ENCODE assay signal across 8 mouse cellular contexts in genomic region chr9:32591732-32592582, GRCm38 (mm10). TPM values are rescaled to one million over a fixed set of nuclear protein-coding genes. Genes with fewer than 3 reads are reported as not detected.
DNase-seq lines count a peak whose midpoint lies in the region; ATAC-seq and TF ChIP-seq lines count a peak whose summit lies in the region.

No protein-coding gene starts in this region.

- DNase-seq in Muller cell, postnatal 12 days (ENCODE audit: inconsistent ontology term), result peak; percentile 84
- peak; percentile 38 to 46 for DNase-seq in cerebellum, adult 2 months
- DNase-seq in forebrain, postnatal 0 days, result peak; percentile 89
- peak; percentile 75 for DNase-seq in heart, postnatal 4 days
- peak; percentile 24 to 78 for DNase-seq in layer of hippocampus, adult 18-20 months (ENCODE audit: low spot score in 2 of 2)
- DNase-seq in liver, postnatal 0 days, result peak; percentile 59
- DNase-seq in thymus, adult 18-20 months, result peak; percentile 63 to 77

- H3K9ac ChIP-seq in forebrain, postnatal 0 days, result no peak overlapping the region
- no peak overlapping the region for H3K9ac ChIP-seq in liver, postnatal 0 days (replicated peaks)
- no peak overlapping the region for H3K9ac ChIP-seq in neural tube, embryonic 13.5 days

- no peaks in the 10 kb centered on the region for H3K36me3 ChIP-seq in forebrain, postnatal 0 days (ENCODE audit: insufficient read depth)
- H3K36me3 ChIP-seq in liver, postnatal 0 days (replicated peaks; ENCODE audit: insufficient read depth, low read length), result no peaks in the 10 kb centered on the region
- H3K36me3 ChIP-seq in neural tube, embryonic 13.5 days, result no peaks in the 10 kb centered on the region

- no peak overlapping the region for H3K4me2 ChIP-seq in forebrain, postnatal 0 days (ENCODE audit: low read depth)
- no peak overlapping the region for H3K4me2 ChIP-seq in liver, postnatal 0 days (ENCODE audit: low read depth, low read length)
- peak overlapping the region; percentile 24 for H3K4me2 ChIP-seq in neural tube, embryonic 13.5 days

- no peak for TF ChIP-seq EP300 in liver, postnatal 0 days (IDR thresholded peaks at IDR 0.05; ENCODE audit: low read depth)

- peak; percentile 70 for TF ChIP-seq CTCF in cerebellum, adult 2 months (IDR thresholded peaks at IDR 0.05; ENCODE audit: borderline replicate concordance, insufficient read depth, low read depth, low read length)
- peak; percentile 96 for TF ChIP-seq CTCF in forebrain, postnatal 0 days (IDR thresholded peaks at IDR 0.05; ENCODE audit: low read depth)
- peak; percentile 96 for TF ChIP-seq CTCF in liver, postnatal 0 days (IDR thresholded peaks at IDR 0.05; ENCODE audit: low read depth)

- WGBS in cerebellum, adult 2 months, result 8% methylated on average over 14 of the region's 14 CpGs
- 8% methylated on average over 14 of the region's 14 CpGs for WGBS in forebrain, postnatal 0 days
- WGBS in liver, postnatal 0 days (ENCODE audit: insufficient replicate concordance), result 11% methylated on average over 14 of the region's 14 CpGs
- WGBS in neural tube, embryonic 13.5 days, result 10% methylated on average over 14 of the region's 14 CpGs

- no peaks in the 10 kb centered on the region for H3K27me3 ChIP-seq in cerebellum, adult 2 months (ENCODE audit: control insufficient read depth, insufficient read depth, low read length)
- no peaks in the 10 kb centered on the region for H3K27me3 ChIP-seq in forebrain, postnatal 0 days (ENCODE audit: insufficient read depth, low read length)
- no peaks in the 10 kb centered on the region for H3K27me3 ChIP-seq in liver, postnatal 0 days (ENCODE audit: insufficient read depth, low read length)
- peaks cover 56% of the 10 kb centered on the region for H3K27me3 ChIP-seq in neural tube, embryonic 13.5 days

- no peak for TF ChIP-seq POLR2A in cerebellum, adult 2 months (IDR thresholded peaks at IDR 0.05; ENCODE audit: borderline replicate concordance, insufficient read depth, low read length)

- H3K4me1 ChIP-seq in cerebellum, adult 2 months (ENCODE audit: control insufficient read depth, insufficient read depth, low read length), result no peaks in the 10 kb centered on the region
- no peaks in the 10 kb centered on the region for H3K4me1 ChIP-seq in forebrain, postnatal 0 days (ENCODE audit: insufficient read depth)
- H3K4me1 ChIP-seq in liver, postnatal 0 days (ENCODE audit: insufficient read depth), result 0 out of 2 replicates have a peak, but pooled peaks cover 2% of the 10 kb centered on the region
- peaks cover 12% of the 10 kb centered on the region for H3K4me1 ChIP-seq in neural tube, embryonic 13.5 days (replicated peaks)

- no peaks in the 10 kb centered on the region for H3K9me3 ChIP-seq in forebrain, postnatal 0 days (ENCODE audit: low read length)
- H3K9me3 ChIP-seq in liver, postnatal 0 days (ENCODE audit: low read length), result no peaks in the 10 kb centered on the region
- no peaks in the 10 kb centered on the region for H3K9me3 ChIP-seq in neural tube, embryonic 13.5 days

- ATAC-seq in forebrain, postnatal 0 days, result peak; percentile 93
- peak; percentile 86 for ATAC-seq in liver, postnatal 0 days
- peak; percentile 92 for ATAC-seq in neural tube, embryonic 13.5 days (ENCODE audit: low read depth)

- H3K27ac ChIP-seq in cerebellum, adult 2 months (ENCODE audit: insufficient read depth, low read length), result no peak overlapping the region
- no peak overlapping the region for H3K27ac ChIP-seq in forebrain, postnatal 0 days (ENCODE audit: low read depth, low read length)
- H3K27ac ChIP-seq in liver, postnatal 0 days (ENCODE audit: low read depth), result no peak overlapping the region
- 0 out of 2 replicates have a peak overlapping the region, but pooled peaks have one; percentile 18 for H3K27ac ChIP-seq in neural tube, embryonic 13.5 days (replicated peaks)

- no peak overlapping the region for H3K4me3 ChIP-seq in cerebellum, adult 2 months (replicated peaks; ENCODE audit: insufficient read depth, low read depth, low read length)
- no peak overlapping the region for H3K4me3 ChIP-seq in forebrain, postnatal 0 days (ENCODE audit: low read depth, low read length)
- H3K4me3 ChIP-seq in liver, postnatal 0 days (ENCODE audit: low read depth, low read length), result no peak overlapping the region
- H3K4me3 ChIP-seq in neural tube, embryonic 13.5 days, result no peak overlapping the region

RNA-seq across cellular contexts. Expression of gene Ets1, which starts 44.1 kb away (rescaled TPM):
- polyA plus RNA-seq in cerebellum, adult 2 months (2012; rRNA removed), result 5.8 and 6.8 TPM in 2 replicates
- 17.2 and 21.2 TPM in 2 replicates for total RNA-seq in forebrain, postnatal 0 days (2014; rRNA removed)
- polyA plus RNA-seq in forebrain, postnatal 0 days (2015; fragmentation: Nextera tagmentation; extraction: Ambion mirVana), result 9.6 and 12.3 TPM in 2 replicates
- total RNA-seq in heart, postnatal 4 days (2021), result 100 to 1,000 TPM in 1 of 2 experiments, 10 to 100 TPM in 1; 97.5 to 106 TPM
- 1 to 10 TPM; 7.5 to 9.4 TPM for total RNA-seq in layer of hippocampus, adult 18-20 months (2021)
- 14.6 and 18.1 TPM in 2 replicates for polyA plus RNA-seq in liver, postnatal 0 days (2015; fragmentation: Nextera tagmentation; extraction: Ambion mirVana)
- 25.2 and 26.1 TPM in 2 replicates for polyA plus RNA-seq in neural tube, embryonic 13.5 days (2015; fragmentation: Nextera tagmentation; extraction: Ambion mirVana)

RNA-seq across cellular contexts. Expression of gene Fli1, which starts 49.3 kb away (rescaled TPM):
- 1.7 and 2.2 TPM in 2 replicates for polyA plus RNA-seq in cerebellum, adult 2 months (2012; rRNA removed)
- 6.2 and 7.0 TPM in 2 replicates for total RNA-seq in forebrain, postnatal 0 days (2014; rRNA removed)
- polyA plus RNA-seq in forebrain, postnatal 0 days (2015; fragmentation: Nextera tagmentation; extraction: Ambion mirVana), result 5.7 and 6.8 TPM in 2 replicates
- 10 to 100 TPM; 38.9 to 41.1 TPM for total RNA-seq in heart, postnatal 4 days (2021)
- 1 to 10 TPM; 4.1 to 5.4 TPM for total RNA-seq in layer of hippocampus, adult 18-20 months (2021)
- polyA plus RNA-seq in liver, postnatal 0 days (2015; fragmentation: Nextera tagmentation; extraction: Ambion mirVana), result 9.4 and 11.5 TPM in 2 replicates
- polyA plus RNA-seq in neural tube, embryonic 13.5 days (2015; fragmentation: Nextera tagmentation; extraction: Ambion mirVana), result 10.1 and 13.2 TPM in 2 replicates
